Mouse (Mus musculus): Measurements from ENCODE around the gene Rpl13a. TPM values are rescaled to one million over a fixed set of nuclear protein-coding genes. Genes with fewer than 3 reads are reported as not detected.
"Not testable (repeated sequence)": the region's sequence is repeated elsewhere in the genome, so short reads cannot be mapped to it uniquely, and the experiment has no call there.

Gene Rpl13a
- polyA plus RNA-seq, 1 experiment from 2014 or later = 722 TPM

DNA sequence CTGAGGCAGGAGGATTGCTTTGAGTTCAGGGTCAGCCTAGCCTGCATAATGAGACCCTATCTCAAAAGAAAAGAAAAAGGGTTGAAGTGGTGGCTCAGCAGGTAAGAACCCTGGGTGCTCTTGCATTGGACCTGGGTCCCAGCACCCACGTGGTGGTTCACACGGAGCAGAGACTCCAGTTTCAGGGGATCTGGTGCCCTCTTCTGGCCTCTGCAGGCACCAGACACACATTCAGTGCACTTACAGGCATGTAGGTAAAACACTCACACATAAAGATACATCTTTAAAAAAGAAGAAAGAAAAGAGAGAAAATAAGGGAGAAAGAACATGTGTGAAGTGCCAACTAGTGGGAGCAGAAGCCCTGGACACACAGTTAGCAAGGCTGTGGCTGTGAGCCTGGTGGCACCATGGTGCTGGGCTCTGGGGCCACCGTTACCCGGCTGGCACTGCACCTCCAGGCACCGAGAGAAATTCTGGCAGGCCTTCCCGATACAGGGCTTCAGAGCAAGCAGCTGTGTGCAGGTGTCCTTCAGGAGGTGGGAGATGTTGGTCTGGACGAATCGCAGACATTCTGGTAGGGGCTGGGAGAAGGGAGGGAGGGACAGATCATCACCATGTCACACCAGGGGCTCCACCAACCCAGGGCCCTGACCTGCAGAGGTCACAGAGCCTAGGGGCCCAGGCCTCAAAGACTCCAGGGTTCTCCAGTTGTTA, 5.0 kb upstream of the Rpl13a start:
- Histone ChIP-seq H3K9ac (replicated peaks; ENCODE audit: low read depth, low read length) (no peak overlapping the region), H3K27me3 (replicated peaks; ENCODE audit: control insufficient read depth, insufficient read depth, low read length) (peaks cover 2% of the 10 kb centered on the region; the same call in 1 of the 2 replicates), H3K27ac (ENCODE audit: low read length) (no peak overlapping the region), H3K9me3 (ENCODE audit: control insufficient read depth, low read length) (no peaks in the 10 kb centered on the region), H3K36me3 (ENCODE audit: control insufficient read depth, insufficient read depth) (no peaks in the 10 kb centered on the region), H3K4me1 (replicated peaks; ENCODE audit: control insufficient read depth, insufficient read depth, low read length) (peaks cover 17% of the 10 kb centered on the region), H3K4me2 (ENCODE audit: low read length) (no peak overlapping the region), H3K4me3 (replicated peaks; ENCODE audit: low read length) (no peak overlapping the region)
- no peak for ATAC-seq
- 77% methylated on average over 8 of the region's 8 CpGs for WGBS

DNA sequence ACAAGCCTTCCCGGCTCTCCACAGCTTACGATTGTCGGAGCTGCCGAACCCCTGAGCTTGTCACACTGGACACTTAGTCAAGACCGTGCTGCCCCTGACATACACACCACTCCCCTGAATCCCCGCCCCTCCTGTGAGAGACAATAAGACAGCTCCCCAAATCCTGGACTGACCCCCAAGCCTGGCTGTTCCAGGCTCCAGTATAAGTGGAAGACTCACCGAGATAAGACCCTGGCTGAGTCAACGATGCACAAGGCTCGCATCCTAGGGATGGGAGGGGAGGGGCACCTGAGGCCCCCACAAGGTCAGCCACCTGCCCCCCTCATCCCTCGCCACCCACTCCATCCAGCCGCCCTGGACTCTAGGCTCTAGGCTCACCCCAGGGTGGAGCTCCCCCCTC, 3.3 kb upstream of the Rpl13a start:
- H3K9ac ChIP-seq (replicated peaks; ENCODE audit: low read depth, low read length) = no peak overlapping the region
- 77% methylated on average over 11 of the region's 11 CpGs for WGBS
- peaks cover 27% of the 10 kb centered on the region for H3K4me1 ChIP-seq (replicated peaks; ENCODE audit: control insufficient read depth, insufficient read depth, low read length)
- no peak overlapping the region for H3K4me3 ChIP-seq (replicated peaks; ENCODE audit: low read length)
- peaks cover 2% of the 10 kb centered on the region; the same call in 1 of the 2 replicates for H3K27me3 ChIP-seq (replicated peaks; ENCODE audit: control insufficient read depth, insufficient read depth, low read length)
- no peak overlapping the region for H3K4me2 ChIP-seq (ENCODE audit: low read length)
- no peaks in the 10 kb centered on the region for H3K9me3 ChIP-seq (ENCODE audit: control insufficient read depth, low read length)
- no peak for ATAC-seq
- H3K27ac ChIP-seq (ENCODE audit: low read length) = no peak overlapping the region
- peaks cover under 1% of the 10 kb centered on the region; the same call in 1 of the 2 replicates for H3K36me3 ChIP-seq (ENCODE audit: control insufficient read depth, insufficient read depth)

DNA sequence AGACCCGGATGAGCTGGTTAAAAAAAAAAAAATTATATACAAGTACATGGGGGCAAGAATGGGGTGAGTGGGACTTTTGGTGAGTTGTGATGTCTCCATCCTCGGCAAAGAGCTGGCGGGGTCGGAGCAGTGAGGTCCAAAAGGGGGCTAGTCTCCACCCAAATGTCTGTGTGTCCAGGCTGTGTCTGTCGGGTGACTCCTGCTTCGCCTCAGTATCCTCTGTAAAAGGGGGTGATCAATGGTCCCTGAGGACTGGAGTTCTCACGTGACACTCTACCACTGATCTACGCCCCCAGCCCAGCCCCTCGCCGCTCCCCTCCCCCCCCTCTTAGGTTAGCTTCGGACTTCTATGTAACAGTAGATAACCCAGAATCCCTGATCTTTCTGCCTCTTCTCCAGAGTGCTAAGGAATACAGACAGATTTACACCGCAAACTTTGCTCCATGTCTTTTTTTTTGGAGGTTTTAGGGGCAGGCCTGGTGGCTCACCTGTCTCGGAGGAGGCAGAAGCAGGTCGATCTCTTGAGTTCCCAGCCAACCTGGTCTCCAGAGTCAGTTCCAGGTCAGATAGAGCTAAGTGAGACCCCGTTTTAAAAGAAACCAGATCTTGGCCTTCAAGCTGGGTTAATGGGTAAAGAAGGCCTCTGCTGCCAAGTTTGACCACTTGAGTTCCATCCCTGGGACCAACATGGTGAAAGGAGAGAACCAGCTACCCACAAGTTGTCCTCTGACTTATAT, 1.4 kb upstream of the Rpl13a start:
- no peak for ATAC-seq
- Histone ChIP-seq H3K27ac (ENCODE audit: low read length) (peak overlapping the region; percentile 96), H3K4me3 (replicated peaks; ENCODE audit: low read length) (peak overlapping the region; percentile 63), H3K4me1 (replicated peaks; ENCODE audit: control insufficient read depth, insufficient read depth, low read length) (peaks cover 26% of the 10 kb centered on the region), H3K27me3 (replicated peaks; ENCODE audit: control insufficient read depth, insufficient read depth, low read length) (peaks cover 2% of the 10 kb centered on the region; the same call in 1 of the 2 replicates), H3K9me3 (ENCODE audit: control insufficient read depth, low read length) (no peaks in the 10 kb centered on the region), H3K4me2 (ENCODE audit: low read length) (peak overlapping the region; percentile 80), H3K36me3 (ENCODE audit: control insufficient read depth, insufficient read depth) (peaks cover 15% of the 10 kb centered on the region), H3K9ac (replicated peaks; ENCODE audit: low read depth, low read length) (peak overlapping the region; percentile 88)
- WGBS = 66% methylated on average over 15 of the region's 15 CpGs

DNA sequence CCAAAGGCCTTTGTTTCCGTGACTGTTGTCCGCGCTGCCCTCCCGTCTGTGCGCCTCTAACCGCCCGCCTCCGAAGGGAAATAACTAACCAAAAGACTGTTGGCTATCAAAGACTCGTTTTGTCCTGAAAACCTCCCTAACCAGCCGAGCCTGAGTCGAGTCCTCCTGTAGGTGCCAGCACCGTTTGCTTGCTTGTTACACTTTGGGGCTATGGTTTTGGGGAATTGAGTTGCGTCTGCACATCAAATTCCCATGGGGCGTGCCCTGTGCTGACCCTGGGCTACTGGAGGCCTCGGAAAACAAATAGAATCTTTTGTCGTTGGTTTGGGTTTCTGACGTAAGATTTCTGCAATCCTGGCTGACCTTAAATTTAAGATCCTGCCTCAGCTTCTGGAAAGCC, 757 bp upstream of the Rpl13a start:
- no peak for ATAC-seq
- H3K36me3 ChIP-seq (ENCODE audit: control insufficient read depth, insufficient read depth) = peaks cover 15% of the 10 kb centered on the region
- 1% methylated on average over 17 of the region's 17 CpGs for WGBS
- H3K9ac ChIP-seq (replicated peaks; ENCODE audit: low read depth, low read length) = peak overlapping the region; percentile 88
- H3K4me1 ChIP-seq (replicated peaks; ENCODE audit: control insufficient read depth, insufficient read depth, low read length) = peaks cover 31% of the 10 kb centered on the region
- H3K4me2 ChIP-seq (ENCODE audit: low read length) = peak overlapping the region; percentile 80
- peak overlapping the region; percentile 63 for H3K4me3 ChIP-seq (replicated peaks; ENCODE audit: low read length)
- H3K27ac ChIP-seq (ENCODE audit: low read length) = peak overlapping the region; percentile 96
- H3K27me3 ChIP-seq (replicated peaks; ENCODE audit: control insufficient read depth, insufficient read depth, low read length) = no peaks in the 10 kb centered on the region
- no peaks in the 10 kb centered on the region for H3K9me3 ChIP-seq (ENCODE audit: control insufficient read depth, low read length)

DNA sequence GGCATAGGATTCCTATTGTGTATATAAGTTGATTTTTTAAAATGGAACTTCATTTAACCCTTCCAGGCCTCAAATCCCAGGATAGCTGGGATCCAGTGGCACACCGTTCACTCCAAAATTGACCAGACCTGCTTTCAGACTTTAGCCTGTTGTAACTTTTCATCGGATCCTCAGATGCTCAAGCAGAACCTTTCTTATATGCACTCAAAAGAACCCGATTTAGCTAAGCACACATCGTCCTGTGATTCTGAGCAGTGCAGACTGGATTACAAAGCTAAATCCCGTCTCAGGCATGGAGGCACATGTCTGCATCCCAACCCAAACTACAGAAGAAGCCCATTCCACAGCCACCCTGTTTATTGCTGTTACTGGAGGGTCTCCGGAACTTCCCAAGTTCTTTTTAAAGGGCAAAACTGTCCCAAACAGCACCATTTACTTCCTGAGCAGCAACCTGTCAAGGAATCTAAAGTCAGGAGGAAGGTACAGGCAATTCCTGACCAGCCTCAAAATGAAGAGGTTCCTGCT, 799 bp downstream of the Rpl13a start:
- peak overlapping the region; percentile 86 for H3K27ac ChIP-seq (ENCODE audit: low read length)
- H3K4me2 ChIP-seq (ENCODE audit: low read length) = peak overlapping the region; percentile 83
- peak overlapping the region; percentile 100 for H3K9ac ChIP-seq (replicated peaks; ENCODE audit: low read depth, low read length)
- no peak for ATAC-seq
- WGBS = under 1% methylated on average over 6 of the region's 6 CpGs
- peak overlapping the region; percentile 87 for H3K4me3 ChIP-seq (replicated peaks; ENCODE audit: low read length)
- H3K27me3 ChIP-seq (replicated peaks; ENCODE audit: control insufficient read depth, insufficient read depth, low read length) = no peaks in the 10 kb centered on the region
- H3K9me3 ChIP-seq (ENCODE audit: control insufficient read depth, low read length) = no peaks in the 10 kb centered on the region
- H3K4me1 ChIP-seq (replicated peaks; ENCODE audit: control insufficient read depth, insufficient read depth, low read length) = peaks cover 38% of the 10 kb centered on the region
- H3K36me3 ChIP-seq (ENCODE audit: control insufficient read depth, insufficient read depth) = peaks cover 15% of the 10 kb centered on the region

DNA sequence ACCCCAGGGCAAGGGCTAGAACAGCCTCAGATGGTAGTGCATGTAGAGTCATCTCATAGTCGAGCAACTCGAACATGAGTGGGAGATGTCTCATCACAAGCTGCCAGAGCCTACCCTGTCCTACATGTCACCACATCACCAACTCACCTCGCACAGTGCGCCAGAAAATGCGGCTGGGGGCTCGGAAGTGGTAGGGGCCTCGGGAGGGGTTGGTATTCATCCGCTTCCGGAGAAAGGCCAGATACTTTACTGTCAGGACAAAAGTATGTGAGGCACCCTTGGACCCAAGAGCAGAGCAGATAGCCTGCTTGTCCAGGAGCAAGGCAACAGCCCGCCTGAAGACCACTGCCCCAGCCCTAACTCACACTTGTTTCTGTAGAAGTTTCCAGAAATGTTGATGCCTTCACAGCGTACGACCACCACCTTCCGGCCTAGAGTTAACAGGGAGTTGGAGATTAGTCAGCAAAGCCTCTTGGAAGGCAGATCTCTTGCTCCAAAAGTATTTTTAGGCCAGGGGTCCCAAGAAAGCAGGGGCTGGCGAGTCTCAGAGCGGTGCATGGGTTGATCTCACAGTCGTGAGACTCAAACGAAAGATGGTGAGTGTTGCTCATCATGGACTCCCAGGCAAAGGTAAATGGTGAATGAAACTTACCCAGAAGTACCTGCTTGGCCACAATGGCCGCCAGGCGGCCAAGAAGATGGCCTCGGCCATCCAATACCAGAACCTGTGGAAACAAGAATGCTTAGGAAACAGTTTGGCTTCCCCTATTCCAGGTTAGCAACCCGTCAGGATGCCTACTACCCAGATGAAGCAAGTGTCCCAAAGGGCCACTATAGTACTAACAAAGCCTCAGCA, 1.5 kb downstream of the Rpl13a start:
- no peaks in the 10 kb centered on the region for H3K9me3 ChIP-seq (ENCODE audit: control insufficient read depth, low read length)
- H3K27ac ChIP-seq (ENCODE audit: low read length) = peak overlapping the region; percentile 35
- no peak for ATAC-seq
- peaks cover 16% of the 10 kb centered on the region for H3K36me3 ChIP-seq (ENCODE audit: control insufficient read depth, insufficient read depth)
- peaks cover 44% of the 10 kb centered on the region for H3K4me1 ChIP-seq (replicated peaks; ENCODE audit: control insufficient read depth, insufficient read depth, low read length)
- H3K27me3 ChIP-seq (replicated peaks; ENCODE audit: control insufficient read depth, insufficient read depth, low read length) = no peaks in the 10 kb centered on the region
- peak overlapping the region; percentile 100 for H3K9ac ChIP-seq (replicated peaks; ENCODE audit: low read depth, low read length)
- WGBS = 43% methylated on average over 21 of the region's 21 CpGs
- H3K4me3 ChIP-seq (replicated peaks; ENCODE audit: low read length) = peak overlapping the region; percentile 87
- peak overlapping the region; percentile 83 for H3K4me2 ChIP-seq (ENCODE audit: low read length)

DNA sequence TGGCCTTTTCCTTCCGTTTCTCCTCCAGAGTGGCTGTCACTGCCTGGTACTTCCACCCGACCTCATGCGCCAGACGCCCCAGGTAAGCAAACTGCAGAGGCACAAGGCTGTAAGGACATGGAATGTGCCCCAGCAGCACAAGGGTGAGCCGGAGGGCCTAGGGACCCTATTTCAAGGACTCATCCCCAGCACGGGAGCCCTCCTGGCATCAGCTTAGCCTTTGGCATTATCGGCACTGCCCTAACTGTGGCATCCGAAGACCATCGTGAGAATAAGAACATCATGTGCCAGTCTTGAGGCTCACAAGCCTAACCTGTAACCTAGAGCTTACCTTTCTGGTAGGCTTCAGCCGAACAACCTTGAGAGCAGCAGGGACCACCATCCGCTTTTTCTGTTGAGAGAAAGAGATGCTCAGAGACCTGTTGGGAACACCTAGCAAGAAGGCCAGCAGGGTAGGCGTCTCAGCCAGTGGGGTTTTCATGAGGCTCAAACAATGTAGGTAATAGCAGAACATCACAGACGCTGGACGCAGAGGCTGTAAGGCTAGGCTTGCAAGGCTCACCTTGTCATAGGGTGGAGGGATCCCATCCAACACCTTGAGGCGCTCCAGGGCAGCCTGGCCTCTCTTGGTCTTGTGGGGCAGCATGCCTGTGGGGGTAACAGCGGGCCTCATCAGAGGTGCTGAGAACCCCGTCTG, 2.3 kb downstream of the Rpl13a start:
- H3K27ac ChIP-seq (ENCODE audit: low read length) = 0 out of 2 replicates have a peak overlapping the region, but pooled peaks have one; percentile 1
- WGBS = 76% methylated on average over 17 of the region's 17 CpGs
- peak overlapping the region; percentile 83; the same call in 1 of the 2 replicates for H3K4me2 ChIP-seq (ENCODE audit: low read length)
- no peaks in the 10 kb centered on the region for H3K9me3 ChIP-seq (ENCODE audit: control insufficient read depth, low read length)
- peak overlapping the region; percentile 100 for H3K9ac ChIP-seq (replicated peaks; ENCODE audit: low read depth, low read length)
- H3K27me3 ChIP-seq (replicated peaks; ENCODE audit: control insufficient read depth, insufficient read depth, low read length) = no peaks in the 10 kb centered on the region
- peaks cover 48% of the 10 kb centered on the region for H3K4me1 ChIP-seq (replicated peaks; ENCODE audit: control insufficient read depth, insufficient read depth, low read length)
- no peak for ATAC-seq
- H3K4me3 ChIP-seq (replicated peaks; ENCODE audit: low read length) = peak overlapping the region; percentile 87; the same call in 1 of the 2 replicates
- peaks cover 24% of the 10 kb centered on the region for H3K36me3 ChIP-seq (ENCODE audit: control insufficient read depth, insufficient read depth)

DNA sequence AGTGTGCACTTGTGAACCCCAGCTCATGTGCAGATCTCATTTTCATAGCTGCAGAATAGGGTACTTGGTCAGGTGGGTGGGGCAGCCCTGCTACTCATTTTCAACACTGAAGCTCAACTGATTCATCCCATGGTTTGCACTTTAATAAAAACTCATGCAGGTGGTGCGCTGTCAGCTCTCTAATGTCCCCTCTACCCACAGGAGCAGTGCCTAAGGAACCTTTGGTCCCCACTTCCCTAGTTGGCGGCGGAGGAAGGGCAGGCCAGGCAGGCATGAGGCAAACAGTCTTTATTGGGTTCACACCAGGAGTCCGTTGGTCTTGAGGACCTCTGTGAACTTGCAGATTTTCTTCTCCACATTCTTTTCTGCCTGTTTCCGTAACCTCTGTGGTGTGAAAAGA, 2.9 kb downstream of the Rpl13a start:
- not testable (repeated sequence) for H3K4me3 ChIP-seq (replicated peaks; ENCODE audit: low read length); ATAC-seq; H3K9me3 ChIP-seq (ENCODE audit: control insufficient read depth, low read length); H3K4me2 ChIP-seq (ENCODE audit: low read length); H3K9ac ChIP-seq (replicated peaks; ENCODE audit: low read depth, low read length); H3K27me3 ChIP-seq (replicated peaks; ENCODE audit: control insufficient read depth, insufficient read depth, low read length); H3K27ac ChIP-seq (ENCODE audit: low read length)
- H3K36me3 ChIP-seq (ENCODE audit: control insufficient read depth, insufficient read depth) = peaks cover 31% of the 10 kb centered on the region
- H3K4me1 ChIP-seq (replicated peaks; ENCODE audit: control insufficient read depth, insufficient read depth, low read length) = peaks cover 48% of the 10 kb centered on the region
- WGBS = 56% methylated on average over 5 of the region's 5 CpGs

All from forebrain, embryonic 16.5 days (tissue).